Mouse (Mus musculus) kidney, postnatal 0 days (tissue): ENCODE measurements around the gene Oaf. TPM values are rescaled to one million over a fixed set of nuclear protein-coding genes. Genes with fewer than 3 reads are reported as not detected.

ENCODE experiments used
- ATAC-seq: fragments of 200-750 bp; cut with Nextera tagmentation; replicated peaks from 2 replicates; pipeline ENCODE4 v1.8.0; 2017; ENCODE audit warnings: low read depth, moderate number of reproducible peaks, moderate TSS enrichment, moderate library complexity; ENCODE audit not compliant: low FRiP score
- DNase-seq: peaks from one replicate; pipeline ENCODE4 v3.0.0-alpha.2; 2016; ENCODE audit warnings: low spot score
- H3K27ac ChIP-seq: fragments of 300-500 bp; sonication (generic); 2 replicates; pipeline ENCODE4 v1.5.1; 2014; ENCODE audit warnings: mild to moderate bottlenecking
- H3K27me3 ChIP-seq: fragments of 300-500 bp; sonication (generic); 2 replicates; pipeline ENCODE4 v1.6.1; 2014; ENCODE audit warnings: low read length, mixed read lengths; ENCODE audit not compliant: insufficient read depth
- H3K36me3 ChIP-seq: fragments of 300-500 bp; sonication (generic); 2 replicates; pipeline ENCODE4 v1.6.1; 2014; ENCODE audit warnings: low read length, mixed read lengths; ENCODE audit not compliant: insufficient read depth
- H3K4me1 ChIP-seq: fragments of 300-500 bp; sonication (generic); replicated peaks from 2 replicates; pipeline ENCODE4 v1.6.1; 2014; ENCODE audit warnings: antibody characterized with exemption, low read length, mixed read lengths; ENCODE audit not compliant: insufficient read depth
- H3K4me2 ChIP-seq: fragments of 300-500 bp; sonication (generic); 2 replicates; pipeline ENCODE4 v1.6.1; 2014; ENCODE audit warnings: mild to moderate bottlenecking, low read length, moderate library complexity, mixed read lengths
- H3K4me3 ChIP-seq: fragments of 300-500 bp; sonication (generic); replicated peaks from 2 replicates; pipeline ENCODE4 v1.5.1; 2014; ENCODE audit warnings: low read depth, low read length
- H3K9ac ChIP-seq: fragments of 300-500 bp; sonication (generic); 2 replicates; pipeline ENCODE4 v1.6.1; 2014; ENCODE audit warnings: low read depth, low read length
- H3K9me3 ChIP-seq: fragments of 300-500 bp; sonication (generic); replicated peaks from 2 replicates; pipeline ENCODE4 v1.6.1; 2016; ENCODE audit warnings: low read length, inconsistent platforms, mixed read lengths
- CTCF ChIP-seq: IDR thresholded peaks from 2 replicates; pipeline ENCODE4 v1.5.1; 2016; ENCODE audit warnings: antibody characterized with exemption, low read depth, mild to moderate bottlenecking, moderate library complexity
- WGBS: fragments of 180-500 bp; shearing (Covaris S2); extraction: QIAGEN DNeasy Blood & Tissue Kit; methylation state at CpG from one replicate; pipeline ENCODE4 v1.1.7; 2014; 5-methylcytosine and 5-hydroxymethylcytosine counted together
- polyA plus RNA-seq: library from polyadenylated mRNA; unstranded; fragments of >200 nt; fragmentation: Nextera tagmentation; extraction: Ambion mirVana; gene quantifications from 2 replicates; pipeline ENCODE4 v1.2.1, GENCODE M21; 2015

Gene Oaf
- polyA plus RNA-seq, 1 experiment from 2014 or later: 62.9 TPM

DNA sequence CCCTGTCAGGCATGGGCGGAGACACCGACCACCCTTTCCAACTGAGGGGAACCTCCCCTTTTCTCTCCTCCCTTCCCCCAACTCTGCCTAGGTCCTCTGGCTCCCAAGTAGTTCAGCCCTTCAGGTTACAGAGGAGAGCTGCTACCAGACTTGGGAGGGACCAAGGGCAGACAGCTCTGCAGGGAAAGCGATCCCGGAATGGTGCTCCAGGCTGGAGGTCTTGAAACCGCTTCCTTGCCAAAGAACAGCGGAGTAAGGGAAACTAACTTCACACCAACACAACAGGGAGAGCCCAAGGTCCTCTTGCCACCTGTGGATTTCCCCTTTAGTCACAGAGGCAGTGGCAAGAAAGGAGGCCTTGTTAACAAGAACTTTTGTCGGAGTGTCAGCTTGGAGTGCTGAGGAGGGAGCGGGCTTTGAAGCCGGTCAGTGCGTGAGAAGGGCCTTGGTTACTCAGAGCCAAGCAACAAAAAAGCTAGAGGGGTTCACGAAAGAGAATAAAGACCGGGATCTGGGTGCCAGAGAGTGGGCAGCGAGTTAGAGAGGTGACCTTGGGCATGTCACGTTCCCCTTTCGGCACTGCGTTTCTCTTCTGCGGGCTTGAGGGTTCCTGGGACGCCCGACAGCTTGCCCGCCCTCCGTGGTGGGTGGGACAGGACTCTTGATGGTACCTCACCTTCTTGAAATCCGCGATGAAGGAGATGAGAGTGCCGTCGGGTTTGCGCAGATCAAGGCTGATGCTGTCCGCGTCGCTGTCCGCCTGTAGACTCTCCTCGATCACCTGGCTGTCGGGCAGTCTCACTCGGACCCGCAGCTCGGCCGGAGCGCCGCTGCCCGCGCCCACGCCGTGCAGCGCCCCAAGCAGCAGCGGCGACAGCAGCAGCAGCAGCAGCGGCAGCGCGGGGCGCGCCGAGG lies 823 bp downstream of the Oaf start:
- no peak for TF ChIP-seq CTCF
- under 1% methylated on average over 49 of the region's 51 CpGs for WGBS
- DNase-seq: peak; percentile 57
- Histone ChIP-seq H3K27me3 (no peaks in the 10 kb centered on the region), H3K4me2 (peak overlapping the region; percentile 85), H3K36me3 (no peaks in the 10 kb centered on the region), H3K9me3 (no peaks in the 10 kb centered on the region), H3K4me1 (peaks cover 39% of the 10 kb centered on the region), H3K27ac (peak overlapping the region; percentile 88), H3K9ac (peak overlapping the region; percentile 87), H3K4me3 (peak overlapping the region; percentile 84)
- ATAC-seq: no peak

- no peak for TF ChIP-seq CTCF
- H3K9me3 ChIP-seq: no peaks in the 10 kb centered on the region
- H3K36me3 ChIP-seq: no peaks in the 10 kb centered on the region
- H3K4me2 ChIP-seq: peak overlapping the region; percentile 85
- no peaks in the 10 kb centered on the region for H3K27me3 ChIP-seq
- peak overlapping the region; percentile 84 for H3K4me3 ChIP-seq
- DNase-seq (no peak), ATAC-seq (no peak)
- H3K9ac ChIP-seq: peak overlapping the region; percentile 87
- WGBS: 48% methylated on average over 2 of the region's 2 CpGs
- H3K27ac ChIP-seq: no peak overlapping the region
- peaks cover 39% of the 10 kb centered on the region for H3K4me1 ChIP-seq
These were observed 1.5 kb downstream of the Oaf start for GRCm38 (mm10) chr9:43238167-43238566.

- ATAC-seq (no peak), DNase-seq (no peak)
- H3K4me3 ChIP-seq: peak overlapping the region; percentile 84
- no peaks in the 10 kb centered on the region for H3K36me3 ChIP-seq
- H3K4me1 ChIP-seq: peaks cover 42% of the 10 kb centered on the region
- H3K9ac ChIP-seq: no peak overlapping the region
- H3K4me2 ChIP-seq: peak overlapping the region; percentile 85
- no peak overlapping the region for H3K27ac ChIP-seq
- H3K27me3 ChIP-seq: no peaks in the 10 kb centered on the region
- H3K9me3 ChIP-seq: no peaks in the 10 kb centered on the region
- no peak for TF ChIP-seq CTCF
- WGBS: 40% methylated on average over 7 of the region's 7 CpGs
These were observed 2.5 kb downstream of the Oaf start for GRCm38 (mm10) chr9:43237111-43237775.

DNA sequence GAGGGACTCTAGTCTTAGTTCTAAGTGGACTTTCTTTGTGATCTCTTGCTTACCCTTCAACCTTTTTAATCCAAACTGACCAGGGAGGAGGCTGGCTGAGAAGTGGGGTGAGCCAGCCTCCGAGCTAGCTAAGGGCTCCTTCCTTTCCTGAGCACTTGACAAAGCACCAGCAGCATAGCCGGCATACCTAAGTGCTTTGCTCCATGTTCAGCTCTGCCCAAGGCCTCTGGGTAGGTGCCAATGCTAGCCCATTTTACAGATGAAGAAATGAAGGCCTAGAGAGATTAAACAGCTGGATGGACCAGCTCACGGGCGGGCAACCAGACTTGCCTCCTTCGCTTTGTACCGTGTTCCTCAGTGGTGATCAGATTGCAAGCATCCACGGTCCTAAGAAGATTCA lies 3.1 kb downstream of the Oaf start:
- peaks cover 49% of the 10 kb centered on the region for H3K4me1 ChIP-seq
- no peaks in the 10 kb centered on the region for H3K9me3 ChIP-seq
- no peaks in the 10 kb centered on the region for H3K27me3 ChIP-seq
- no peak overlapping the region for H3K4me2 ChIP-seq
- no peaks in the 10 kb centered on the region for H3K36me3 ChIP-seq
- H3K4me3 ChIP-seq: no peak overlapping the region
- H3K27ac ChIP-seq: no peak overlapping the region
- no peak overlapping the region for H3K9ac ChIP-seq
- DNase-seq: no peak
- no peak for ATAC-seq
- no peak for TF ChIP-seq CTCF
- 85% methylated on average over 7 of the region's 7 CpGs for WGBS

DNA sequence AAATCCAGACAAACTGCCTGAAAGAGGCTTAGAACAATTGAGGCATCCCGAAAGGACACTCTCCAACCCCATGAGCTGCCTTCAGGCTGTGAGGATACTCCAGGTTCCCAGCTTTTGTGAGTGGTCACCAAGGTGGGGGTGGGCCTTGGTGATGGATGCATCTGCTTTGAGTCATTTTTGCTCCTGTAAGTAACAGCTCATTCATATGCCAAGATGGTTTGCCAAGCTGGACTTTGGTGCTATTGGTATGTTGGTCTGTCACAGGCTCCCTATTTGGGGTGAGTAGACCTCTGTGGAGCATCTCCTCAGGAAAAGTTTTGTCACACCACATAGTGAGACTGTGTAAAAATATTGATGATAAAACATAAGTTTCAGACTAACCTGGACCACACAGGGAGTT lies 3.6 kb downstream of the Oaf start:
- Histone ChIP-seq H3K4me2 (no peak overlapping the region), H3K27me3 (no peaks in the 10 kb centered on the region), H3K27ac (no peak overlapping the region), H3K9me3 (no peaks in the 10 kb centered on the region), H3K9ac (no peak overlapping the region), H3K36me3 (no peaks in the 10 kb centered on the region), H3K4me3 (no peak overlapping the region), H3K4me1 (peaks cover 53% of the 10 kb centered on the region)
- no peak for ATAC-seq
- 89% methylated on average over 1 of the region's 1 CpGs for WGBS
- no peak for TF ChIP-seq CTCF
- no peak for DNase-seq

- Histone ChIP-seq H3K27ac (0 out of 2 replicates have a peak overlapping the region, but pooled peaks have one; percentile 37), H3K27me3 (no peaks in the 10 kb centered on the region), H3K9ac (no peak overlapping the region), H3K36me3 (no peaks in the 10 kb centered on the region), H3K4me3 (no peak overlapping the region), H3K4me2 (no peak overlapping the region), H3K4me1 (peaks cover 60% of the 10 kb centered on the region), H3K9me3 (no peaks in the 10 kb centered on the region)
- no peak for DNase-seq
- no peak for ATAC-seq
- TF ChIP-seq CTCF: no peak
- WGBS: 57% methylated on average over 6 of the region's 6 CpGs
These were observed 4.4 kb downstream of the Oaf start for GRCm38 (mm10) chr9:43235336-43235735.
